Mouse (Mus musculus): Measurements from ENCODE around the gene Nfic. TPM values are rescaled to one million over a fixed set of nuclear protein-coding genes. Genes with fewer than 3 reads are reported as not detected.

Gene Nfic
- polyA plus RNA-seq (2015; fragmentation: Nextera tagmentation; extraction: Ambion mirVana), result 77.2 and 82.8 TPM in 2 replicates

GRCm38 (mm10) chr10:81455181-81455895 is at the start of gene Nfic:
Nfic (minus strand) TSS chr10:81455635.
- peaks cover 10% of the 10 kb centered on the region for H3K4me1 ChIP-seq
- H3K9ac ChIP-seq, result peak within 1 kb of the TSS; percentile 35
- no peak within 1 kb of the TSS for H3K27ac ChIP-seq
- H3K9me3 ChIP-seq, result no peaks in the 10 kb centered on the region
- no peak within 1 kb of the TSS for H3K4me3 ChIP-seq
- H3K27me3 ChIP-seq, result peaks cover 100% of the 10 kb centered on the region
- H3K4me2 ChIP-seq (replicated peaks), result no peak within 1 kb of the TSS
- H3K36me3 ChIP-seq, result no peaks in the 10 kb centered on the region
- WGBS, result 61% methylated on average over 28 of the region's 28 CpGs
- no peak for ATAC-seq (ENCODE audit: low FRiP score, low read depth)

- ATAC-seq (ENCODE audit: low FRiP score, low read depth), result peak; percentile 15; the same call in 1 of the 2 replicates
- Histone ChIP-seq H3K9me3 (no peaks in the 10 kb centered on the region), H3K4me1 (no peaks in the 10 kb centered on the region), H3K27ac (no peak overlapping the region), H3K9ac (peak overlapping the region; percentile 53; the same call in 1 of the 2 replicates), H3K4me3 (peak overlapping the region; percentile 38), H3K27me3 (peaks cover 14% of the 10 kb centered on the region), H3K4me2 (replicated peaks) (peak overlapping the region; percentile 70), H3K36me3 (no peaks in the 10 kb centered on the region)
- WGBS, result 9% methylated on average over 36 of the region's 36 CpGs
Measured at GRCm38 (mm10) chr10:81502658-81503057, 47.2 kb upstream of the Nfic start.

GRCm38 (mm10) chr10:81501863-81502262 is 46.4 kb upstream of the Nfic start:
- WGBS, result 83% methylated on average over 5 of the region's 5 CpGs
- Histone ChIP-seq H3K4me2 (replicated peaks) (no peak overlapping the region), H3K4me3 (no peak overlapping the region), H3K9me3 (no peaks in the 10 kb centered on the region), H3K36me3 (no peaks in the 10 kb centered on the region), H3K27ac (no peak overlapping the region), H3K4me1 (no peaks in the 10 kb centered on the region), H3K9ac (no peak overlapping the region), H3K27me3 (peaks cover 14% of the 10 kb centered on the region)
- ATAC-seq (ENCODE audit: low FRiP score, low read depth), result no peak

GRCm38 (mm10) chr10:81500032-81500431 is 44.6 kb upstream of the Nfic start, which contains the start of gene S1pr4:
S1pr4 (minus strand) TSS chr10:81500132.
- no peaks in the 10 kb centered on the region for H3K9me3 ChIP-seq
- peaks cover 6% of the 10 kb centered on the region for H3K4me1 ChIP-seq
- no peak within 1 kb of the TSS for H3K27ac ChIP-seq
- no peaks in the 10 kb centered on the region for H3K36me3 ChIP-seq
- no peak within 1 kb of the TSS for H3K4me3 ChIP-seq
- 78% methylated on average over 3 of the region's 3 CpGs for WGBS
- no peak for ATAC-seq (ENCODE audit: low FRiP score, low read depth)
- H3K9ac ChIP-seq, result 0 out of 2 replicates have a peak within 1 kb of the TSS, but pooled peaks have one; percentile 19
- peaks cover 14% of the 10 kb centered on the region for H3K27me3 ChIP-seq
- no peak within 1 kb of the TSS for H3K4me2 ChIP-seq (replicated peaks)

GRCm38 (mm10) chr10:81499250-81499901 is 43.9 kb upstream of the Nfic start:
- H3K9ac ChIP-seq, result 0 out of 2 replicates have a peak overlapping the region, but pooled peaks have one; percentile 19
- H3K4me3 ChIP-seq, result no peak overlapping the region
- no peaks in the 10 kb centered on the region for H3K9me3 ChIP-seq
- ATAC-seq (ENCODE audit: low FRiP score, low read depth), result no peak
- 76% methylated on average over 23 of the region's 23 CpGs for WGBS
- H3K27me3 ChIP-seq, result peaks cover 14% of the 10 kb centered on the region
- no peak overlapping the region for H3K27ac ChIP-seq
- peaks cover 12% of the 10 kb centered on the region for H3K4me1 ChIP-seq
- no peaks in the 10 kb centered on the region for H3K36me3 ChIP-seq
- H3K4me2 ChIP-seq (replicated peaks), result no peak overlapping the region

- Histone ChIP-seq H3K9ac (0 out of 2 replicates have a peak overlapping the region, but pooled peaks have one; percentile 19), H3K9me3 (no peaks in the 10 kb centered on the region)
- WGBS, result 85% methylated on average over 38 of the region's 38 CpGs
Measured at GRCm38 (mm10) chr10:81498316-81499249, 43.1 kb upstream of the Nfic start.

GRCm38 (mm10) chr10:81497401-81498270 is 42.2 kb upstream of the Nfic start:
- WGBS, result 86% methylated on average over 17 of the region's 17 CpGs
- Histone ChIP-seq H3K9me3 (no peaks in the 10 kb centered on the region), H3K9ac (no peak overlapping the region), H3K36me3 (peaks cover 10% of the 10 kb centered on the region), H3K4me1 (peaks cover 17% of the 10 kb centered on the region), H3K4me2 (replicated peaks) (peak overlapping the region; percentile 58), H3K4me3 (no peak overlapping the region), H3K27ac (no peak overlapping the region), H3K27me3 (no peaks in the 10 kb centered on the region)
- no peak for ATAC-seq (ENCODE audit: low FRiP score, low read depth)

More at GRCm38 (mm10) chr10:81498316-81499249, 43.1 kb upstream of the Nfic start:
- Histone ChIP-seq H3K27ac (no peak overlapping the region), H3K4me1 (peaks cover 17% of the 10 kb centered on the region), H3K4me2 (replicated peaks) (no peak overlapping the region), H3K4me3 (no peak overlapping the region), H3K27me3 (peaks cover 8% of the 10 kb centered on the region), H3K36me3 (peaks cover under 1% of the 10 kb centered on the region; the same call in 1 of the 2 replicates)
- no peak for ATAC-seq (ENCODE audit: low FRiP score, low read depth)

GRCm38 (mm10) chr10:81496969-81497368 is 41.5 kb upstream of the Nfic start:
- Histone ChIP-seq H3K9ac (peak overlapping the region; percentile 52; the same call in 1 of the 2 replicates), H3K27ac (no peak overlapping the region)

GRCm38 (mm10) chr10:81496264-81496901 is 40.9 kb upstream of the Nfic start, which contains the start of gene Ncln:
Ncln (minus strand) TSS chr10:81496392.
- H3K27me3 ChIP-seq, result no peaks in the 10 kb centered on the region
- H3K4me2 ChIP-seq (replicated peaks), result peak within 1 kb of the TSS; percentile 93
- ATAC-seq (ENCODE audit: low FRiP score, low read depth), result peak; percentile 96
- WGBS, result under 1% methylated on average over 45 of the region's 45 CpGs
- H3K4me3 ChIP-seq, result peak within 1 kb of the TSS; percentile 71
- no peak within 1 kb of the TSS; the same call in 1 of the 2 replicates for H3K27ac ChIP-seq
- peaks cover 22% of the 10 kb centered on the region for H3K36me3 ChIP-seq
- peaks cover 17% of the 10 kb centered on the region for H3K4me1 ChIP-seq
- no peaks in the 10 kb centered on the region for H3K9me3 ChIP-seq
- peak within 1 kb of the TSS; percentile 84 for H3K9ac ChIP-seq

More at GRCm38 (mm10) chr10:81496969-81497368, 41.5 kb upstream of the Nfic start:
- no peaks in the 10 kb centered on the region for H3K9me3 ChIP-seq
- peaks cover 17% of the 10 kb centered on the region for H3K4me1 ChIP-seq
- H3K4me3 ChIP-seq, result peak overlapping the region; percentile 71
- no peaks in the 10 kb centered on the region for H3K27me3 ChIP-seq
- WGBS, result 32% methylated on average over 4 of the region's 4 CpGs
- ATAC-seq (ENCODE audit: low FRiP score, low read depth), result no peak
- H3K4me2 ChIP-seq (replicated peaks), result peak overlapping the region; percentile 58
- peaks cover 17% of the 10 kb centered on the region for H3K36me3 ChIP-seq

- peaks cover 17% of the 10 kb centered on the region for H3K4me1 ChIP-seq
- 2% methylated on average over 41 of the region's 41 CpGs for WGBS
- no peak overlapping the region for H3K27ac ChIP-seq
- H3K9ac ChIP-seq, result peak overlapping the region; percentile 84
- H3K4me2 ChIP-seq (replicated peaks), result peak overlapping the region; percentile 93
- H3K36me3 ChIP-seq, result peaks cover 29% of the 10 kb centered on the region
- H3K27me3 ChIP-seq, result no peaks in the 10 kb centered on the region
- peak overlapping the region; percentile 71 for H3K4me3 ChIP-seq
- peak; percentile 22; the same call in 1 of the 2 replicates for ATAC-seq (ENCODE audit: low FRiP score, low read depth)
- no peaks in the 10 kb centered on the region for H3K9me3 ChIP-seq
Measured at GRCm38 (mm10) chr10:81495616-81496263, 40.3 kb upstream of the Nfic start.
